11 mouse cellular contexts compared by ENCODE assay signal in the genomic region with DNA sequence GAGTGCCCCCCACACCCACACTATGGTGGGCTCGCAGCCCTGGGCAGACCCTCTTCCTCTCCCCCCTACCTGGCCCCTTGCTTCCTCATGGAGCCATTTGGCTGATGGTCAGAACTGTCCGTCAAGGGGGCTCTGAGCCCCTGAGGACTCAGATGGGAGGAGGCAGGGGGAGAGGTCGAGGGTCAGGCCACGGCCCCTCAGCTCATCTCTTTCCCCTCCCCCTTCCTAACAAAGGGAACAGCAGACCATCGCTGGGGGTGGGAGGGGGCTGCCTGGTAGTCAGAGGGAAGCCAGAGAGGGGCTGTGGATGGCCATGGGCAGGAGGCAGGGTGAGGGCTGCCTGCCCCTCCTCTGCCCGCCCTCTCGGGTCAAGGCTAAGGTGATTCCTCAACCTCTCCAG. TPM values are rescaled to one million over a fixed set of nuclear protein-coding genes. Genes with fewer than 3 reads are reported as not detected.
DNase-seq lines count a peak whose midpoint lies in the region; ATAC-seq and TF ChIP-seq lines count a peak whose summit lies in the region.
"Had no signal": no experiment of that assay in that cellular context is flagged by ENCODE, and none has a peak within 500 bp of the region (broad histone marks: within the 10 kb centered on the region; RNA-seq: fewer than 3 reads in every experiment).

No protein-coding gene starts in this region.

- H3K9ac ChIP-seq in embryonic facial prominence, embryonic 13.5 days, result peak overlapping the region; percentile 7
- H3K9ac ChIP-seq in hindbrain, embryonic 15.5 days, result no peak overlapping the region
- H3K9ac ChIP-seq in midbrain, embryonic 16.5 days (ENCODE audit: low read depth, low read length), result peak overlapping the region; percentile 63

- no peaks in the 10 kb centered on the region for H3K9me3 ChIP-seq in embryonic facial prominence, embryonic 13.5 days
- H3K9me3 ChIP-seq in hindbrain, embryonic 15.5 days, result no peaks in the 10 kb centered on the region
- no peaks in the 10 kb centered on the region for H3K9me3 ChIP-seq in midbrain, embryonic 16.5 days (replicated peaks; ENCODE audit: control insufficient read depth, low read length, poor library complexity, severe bottlenecking)

- H3K4me1 ChIP-seq in embryonic facial prominence, embryonic 13.5 days, result peaks cover 50% of the 10 kb centered on the region
- peaks cover 66% of the 10 kb centered on the region for H3K4me1 ChIP-seq in hindbrain, embryonic 15.5 days (replicated peaks)
- H3K4me1 ChIP-seq in midbrain, embryonic 16.5 days (ENCODE audit: control insufficient read depth, insufficient read depth, low read length), result peaks cover 60% of the 10 kb centered on the region

- no peak overlapping the region for H3K27ac ChIP-seq in embryonic facial prominence, embryonic 13.5 days
- peak overlapping the region; percentile 83 for H3K27ac ChIP-seq in hindbrain, embryonic 15.5 days (replicated peaks)
- peak overlapping the region; percentile 89 for H3K27ac ChIP-seq in midbrain, embryonic 16.5 days (ENCODE audit: low read length)

- 0% methylated on average over 7 of the region's 7 CpGs for WGBS in embryonic facial prominence, embryonic 13.5 days
- 6% methylated on average over 6 of the region's 7 CpGs for WGBS in hindbrain, embryonic 15.5 days
- 0% methylated on average over 6 of the region's 7 CpGs for WGBS in midbrain, embryonic 16.5 days

- no peak for TF ChIP-seq CTCF in brain, embryonic 14.5 days (IDR thresholded peaks at IDR 0.05; ENCODE audit: borderline replicate concordance, extremely low read depth, insufficient read depth, insufficient read length)

- H3K27me3 ChIP-seq in embryonic facial prominence, embryonic 13.5 days, result peaks cover 80% of the 10 kb centered on the region
- H3K27me3 ChIP-seq in hindbrain, embryonic 15.5 days, result no peaks in the 10 kb centered on the region
- no peaks in the 10 kb centered on the region for H3K27me3 ChIP-seq in midbrain, embryonic 16.5 days (ENCODE audit: control insufficient read depth, insufficient read depth, low read depth, low read length)

- intact Hi-C loops in left cerebral cortex, postnatal 25 days (cut with DNase I), result no loop called here
- intact Hi-C loops in heart, postnatal 10 days (cut with DNase I), result no loop called here

- no peak for TF ChIP-seq POLR2A in brain, embryonic 14.5 days (IDR thresholded peaks at IDR 0.05; ENCODE audit: borderline replicate concordance, extremely low read depth, insufficient read depth, insufficient read length, poor library complexity, severe bottlenecking)

- DNase-seq in brain, embryonic 14.5 days (ENCODE audit: low read depth), result peak; percentile 39
- DNase-seq in thymus, postnatal 36 days, result no peak
- no peak for DNase-seq in left cerebral cortex, postnatal 25 days (ENCODE audit: low spot score in 2 of 2)
- DNase-seq in thymus, postnatal 25 days, result no peak
- DNase-seq in heart, postnatal 10 days, result no peak
- DNase-seq: gastrocnemius, postnatal 36 days; right cerebral cortex, postnatal 25 days; thymus, adult 2 months had no signal

- H3K4me2 ChIP-seq in embryonic facial prominence, embryonic 13.5 days, result no peak overlapping the region
- H3K4me2 ChIP-seq in hindbrain, embryonic 15.5 days, result peak overlapping the region; percentile 44
- H3K4me2 ChIP-seq in midbrain, embryonic 16.5 days (ENCODE audit: low read length), result peak overlapping the region; percentile 42

- no peaks in the 10 kb centered on the region for H3K36me3 ChIP-seq in embryonic facial prominence, embryonic 13.5 days
- no peaks in the 10 kb centered on the region for H3K36me3 ChIP-seq in hindbrain, embryonic 15.5 days
- H3K36me3 ChIP-seq in midbrain, embryonic 16.5 days (ENCODE audit: control insufficient read depth, insufficient read depth, low read length), result no peaks in the 10 kb centered on the region

- ATAC-seq in embryonic facial prominence, embryonic 13.5 days (ENCODE audit: insufficient number of reproducible peaks, insufficient read depth, low FRiP score, low TSS enrichment, low read depth), result no peak
- ATAC-seq in hindbrain, embryonic 15.5 days (ENCODE audit: low FRiP score, low read depth), result no peak
- ATAC-seq in midbrain, embryonic 16.5 days, result no peak; the same call in 1 of the 2 replicates

- H3K4me3 ChIP-seq in embryonic facial prominence, embryonic 13.5 days, result no peak overlapping the region
- H3K4me3 ChIP-seq in hindbrain, embryonic 15.5 days, result no peak overlapping the region
- H3K4me3 ChIP-seq in midbrain, embryonic 16.5 days (ENCODE audit: low read depth, low read length), result no peak overlapping the region

RNA-seq across cellular contexts. Expression of a gene that starts 28.5 kb away (rescaled TPM):
- polyA plus RNA-seq in brain, embryonic 14.5 days (2012; rRNA removed), result 44.6 and 57.5 TPM in 2 replicates
- polyA plus RNA-seq in embryonic facial prominence, embryonic 13.5 days (2015; fragmentation: Nextera tagmentation; extraction: Ambion mirVana), result 0.91 and 1.3 TPM in 2 replicates
- polyA plus RNA-seq in hindbrain, embryonic 15.5 days (2015; fragmentation: Nextera tagmentation; extraction: Ambion mirVana), result 29.6 and 33.4 TPM in 2 replicates
- 42.9 and 56.4 TPM in 2 replicates for polyA plus RNA-seq in midbrain, embryonic 16.5 days (2015; fragmentation: Nextera tagmentation; extraction: Ambion mirVana)
- total RNA-seq in left cerebral cortex, postnatal 25 days (2021), result 10 to 100 TPM; 11.8 to 13.7 TPM
- under 1 TPM; 0.19 to 0.50 TPM for total RNA-seq in heart, postnatal 10 days (2021)

Comparison
In these comparisons a context has a peak if more than half of its experiments do, and no peak if none do; other contexts are left out.
1. RNA of a gene that starts 28.5 kb away (polyA plus RNA-seq): 44.6 to 57.5 TPM in brain, embryonic 14.5 days, 42.9 to 56.4 TPM in midbrain, embryonic 16.5 days and 29.6 to 33.4 TPM in hindbrain, embryonic 15.5 days; 0.91 to 1.3 TPM in embryonic facial prominence, embryonic 13.5 days; every median in the first group is over 10 times any median in the second.